Mouse (Mus musculus) CH12.LX (cell line): Measurements from ENCODE around the gene Unc13b. TPM values are rescaled to one million over a fixed set of nuclear protein-coding genes. Genes with fewer than 3 reads are reported as not detected.

ENCODE experiments used
- DNase-seq: peaks from one replicate; pipeline ENCODE4 v3.0.0-alpha.2; 2013; ENCODE audit errors: extremely low read depth
- H3K27ac ChIP-seq: 2 replicates; pipeline ENCODE4 v1.5.1; 2012; ENCODE audit warnings: low read depth, mild to moderate bottlenecking, control low read depth, moderate library complexity; ENCODE audit not compliant: insufficient read depth
- H3K27me3 ChIP-seq: replicated peaks from 2 replicates; pipeline ENCODE3; 2012; ENCODE audit warnings: inconsistent platforms
- H3K36me3 ChIP-seq, 2 experiments: replicated peaks in 1 of 2; 2 replicates each; pipeline versions ENCODE3 to v1.6.1; 2012; ENCODE audit warnings: inconsistent platforms in 1 of 2, low read length in 1 of 2, mild to moderate bottlenecking in 1 of 2, mixed read lengths in 1 of 2, moderate library complexity in 1 of 2; ENCODE audit not compliant: control insufficient read depth in 1 of 2, insufficient read depth in 1 of 2
- H3K4me1 ChIP-seq, 2 experiments: 2 replicates each; pipeline ENCODE4 v1.6.1; 2012; ENCODE audit warnings: inconsistent platforms in 1 of 2, moderate library complexity in 1 of 2; ENCODE audit not compliant: insufficient read depth in 2 of 2, control insufficient read depth in 1 of 2
- H3K4me2 ChIP-seq: 2 replicates; pipeline ENCODE4 v1.6.1; 2012; ENCODE audit warnings: low read depth, mild to moderate bottlenecking, control low read depth; ENCODE audit not compliant: poor library complexity, insufficient read depth, severe bottlenecking
- H3K4me3 ChIP-seq, 3 experiments: fragments of 150-350 bp in 1 of 3; sonication (generic) in 1 of 3; replicated peaks in 1 of 3; 2 replicates each; pipeline versions ENCODE3 to v1.5.1; 2011 to 2012; ENCODE audit warnings: low read depth in 2 of 3, low read length in 2 of 3, mild to moderate bottlenecking in 2 of 3, moderate library complexity in 2 of 3, control low read depth in 1 of 3, improper control_type of control experiment in 1 of 3, inconsistent platforms in 1 of 3, mixed read lengths in 1 of 3; ENCODE audit not compliant: poor library complexity in 1 of 3
- H3K79me2 ChIP-seq: replicated peaks from 2 replicates; pipeline ENCODE4 v1.6.1; 2012; ENCODE audit warnings: mild to moderate bottlenecking, moderate library complexity; ENCODE audit not compliant: control insufficient read depth, poor library complexity, insufficient read depth, severe bottlenecking; ENCODE audit errors: extremely low read depth
- H3K9ac ChIP-seq: 2 replicates; pipeline ENCODE4 v1.6.1; 2012; ENCODE audit warnings: low read depth, mild to moderate bottlenecking, control low read depth, moderate library complexity; ENCODE audit not compliant: insufficient read depth
- H3K9me3 ChIP-seq: replicated peaks from 2 replicates; pipeline ENCODE3; 2012; ENCODE audit warnings: low read length, inconsistent platforms, mixed read lengths
- CHD2 ChIP-seq: IDR thresholded peaks from 2 replicates; pipeline ENCODE4 v1.6.1; 2011; ENCODE audit warnings: low read length, improper control_type of control experiment
- E2F4 ChIP-seq: IDR thresholded peaks from 2 replicates; pipeline ENCODE4 v1.6.1; 2011; ENCODE audit warnings: low read depth, low read length, improper control_type of control experiment; ENCODE audit not compliant: insufficient replicate concordance
- ELF1 ChIP-seq: IDR thresholded peaks from 2 replicates; pipeline ENCODE4 v1.6.1; 2014; ENCODE audit warnings: low read depth, mild to moderate bottlenecking, inconsistent platforms, low read length, improper control_type of control experiment
- EP300 ChIP-seq: IDR thresholded peaks from 2 replicates; pipeline ENCODE4 v1.6.1; 2011; ENCODE audit warnings: low read length, improper control_type of control experiment
- ETS1 ChIP-seq: conservative IDR thresholded peaks from 2 replicates; pipeline ENCODE4 v1.6.1; 2012; ENCODE audit warnings: low read depth, mild to moderate bottlenecking, inconsistent platforms, low read length, improper control_type of control experiment, moderate library complexity
- GABPA ChIP-seq: IDR thresholded peaks from 2 replicates; pipeline ENCODE4 v1.6.1; 2012; ENCODE audit warnings: low read depth, low read length, improper control_type of control experiment, inconsistent platforms; ENCODE audit not compliant: insufficient replicate concordance
- IRF4 ChIP-seq: IDR thresholded peaks from 2 replicates; pipeline ENCODE4 v1.6.1; 2014; ENCODE audit warnings: low read depth, mild to moderate bottlenecking, inconsistent platforms, low read length, improper control_type of control experiment
- JUND ChIP-seq: conservative IDR thresholded peaks from 2 replicates; pipeline ENCODE4 v1.6.1; 2011; ENCODE audit warnings: low read depth, low read length, improper control_type of control experiment
- KAT2A ChIP-seq: IDR thresholded peaks from 2 replicates; pipeline ENCODE4 v1.6.1; 2012; ENCODE audit warnings: low read length, improper control_type of control experiment, inconsistent platforms; ENCODE audit not compliant: insufficient replicate concordance
- MAZ ChIP-seq: IDR thresholded peaks from 2 replicates; pipeline ENCODE4 v1.6.1; 2012; ENCODE audit warnings: low read depth, mild to moderate bottlenecking, inconsistent platforms, low read length, improper control_type of control experiment, moderate library complexity
- MEF2A ChIP-seq: IDR thresholded peaks from 2 replicates; pipeline ENCODE4 v1.6.1; 2014; ENCODE audit warnings: low read depth, mild to moderate bottlenecking, inconsistent platforms, low read length, improper control_type of control experiment, borderline replicate concordance
- MXI1 ChIP-seq: IDR thresholded peaks from 2 replicates; pipeline ENCODE4 v1.6.1; 2011; ENCODE audit warnings: mild to moderate bottlenecking, low read depth, low read length, improper control_type of control experiment
- NRF1 ChIP-seq: IDR thresholded peaks from 2 replicates; pipeline ENCODE4 v1.6.1; 2014; ENCODE audit warnings: low read depth, mild to moderate bottlenecking, inconsistent platforms, low read length, improper control_type of control experiment, moderate library complexity
- PAX5 ChIP-seq: IDR thresholded peaks from 2 replicates; pipeline ENCODE4 v1.6.1; 2012; ENCODE audit warnings: low read length, inconsistent platforms, mixed read lengths
- POLR2AphosphoS2 ChIP-seq: IDR thresholded peaks from 2 replicates; pipeline ENCODE4 v1.6.1; 2011; ENCODE audit warnings: low read depth, low read length, improper control_type of control experiment
- RAD21 ChIP-seq: IDR thresholded peaks from 2 replicates; pipeline ENCODE4 v1.6.1; 2011; ENCODE audit warnings: low read depth, mild to moderate bottlenecking, low read length, improper control_type of control experiment, moderate library complexity
- RCOR1 ChIP-seq: conservative IDR thresholded peaks from 2 replicates; pipeline ENCODE4 v1.6.1; 2012; ENCODE audit warnings: low read depth, mild to moderate bottlenecking, inconsistent platforms, low read length, improper control_type of control experiment
- SMC3 ChIP-seq: IDR thresholded peaks from 2 replicates; pipeline ENCODE4 v1.6.1; 2011; ENCODE audit warnings: low read depth, low read length, improper control_type of control experiment
- UBTF ChIP-seq: IDR thresholded peaks from 2 replicates; pipeline ENCODE4 v1.6.1; 2012; ENCODE audit warnings: low read depth, mild to moderate bottlenecking, inconsistent platforms, low read length, improper control_type of control experiment, moderate library complexity
- ZC3H11A ChIP-seq: IDR thresholded peaks from 2 replicates; pipeline ENCODE4 v1.6.1; 2012; ENCODE audit warnings: low read depth, mild to moderate bottlenecking, inconsistent platforms, low read length, improper control_type of control experiment
- dilution Hi-C: fragments of 300-500 bp; cut with MboI; formaldehyde crosslinking; loops from 2 replicates; pipeline ENCODE4 v1.14.3; 2020; ENCODE audit warnings: low sequenced_read_pairs; ENCODE audit not compliant: extremely low pct_unique_long_range_greater_than_20kb, extremely low pct_ligation_motif_present
- in situ Hi-C: fragments of 300-500 bp; cut with MboI; formaldehyde crosslinking; loops from 3 replicates; pipeline ENCODE4 v1.14.3; 2019; ENCODE audit warnings: low sequenced_read_pairs, low pct_ligation_motif_present, low pct_unique_long_range_greater_than_20kb, mixed read lengths
- polyA plus RNA-seq: library from polyadenylated mRNA; unstranded; fragments of >175 nt; gene quantifications from 2 replicates; pipeline ENCODE4 v1.2.1, GENCODE M21; 2012; ENCODE audit warnings: low read depth; ENCODE audit not compliant: insufficient read length
- total RNA-seq, 2 experiments: library from RNA; depleted of rRNA; stranded (reverse); fragments of 300-350 nt in 1 of 2; fragments of >200 nt in 1 of 2; gene quantifications; 2 replicates each; pipeline ENCODE4 v1.2.3; 2012 to 2014

Gene Unc13b
- total and polyA plus RNA-seq, 3 experiments = 0.08 to 0.23 (median 0.19) TPM

GRCm38 (mm10) chr4:43030352-43030751, 28.4 kb upstream of the Unc13b start:
- Histone ChIP-seq H3K4me3 (peak overlapping the region; percentile 72 to 92 (median 84)), H3K27me3 (no peaks in the 10 kb centered on the region), H3K79me2 (peaks cover 11% of the 10 kb centered on the region), H3K9me3 (no peaks in the 10 kb centered on the region), H3K9ac (peak overlapping the region; percentile 95), H3K36me3 (peaks cover 26 to 68% of the 10 kb centered on the region in 2 experiments), H3K4me1 (peaks cover 5 to 22% of the 10 kb centered on the region in 2 experiments; a peak in 3 of 4 replicates), H3K27ac (no peak overlapping the region), H3K4me2 (peak overlapping the region; percentile 58)
- in situ Hi-C loops (no loop called here), dilution Hi-C loops (no loop called here)
- TF ChIP-seq MEF2A (no peak), ETS1 (no peak), MXI1 (no peak), UBTF (no peak), EP300 (no peak), ZC3H11A (no peak), E2F4 (no peak)
- DNase-seq = no peak

GRCm38 (mm10) chr4:43030780-43031230, 27.9 kb upstream of the Unc13b start:
- dilution Hi-C loops = no loop called here
- Histone ChIP-seq H3K4me3 (peak overlapping the region; percentile 72 to 92 (median 84)), H3K27ac (no peak overlapping the region), H3K79me2 (peaks cover 11% of the 10 kb centered on the region)
- TF ChIP-seq E2F4 (no peak), IRF4 (no peak), POLR2AphosphoS2 (no peak), UBTF (no peak), MAZ (no peak), PAX5 (no peak), GABPA (no peak), CHD2 (no peak), SMC3 (no peak), JUND (no peak), ELF1 (no peak), NRF1 (no peak), KAT2A (no peak), RCOR1 (no peak), RAD21 (no peak), MEF2A (no peak)
- TF ChIP-seq, all 38 proteins: peak for 0
- peak; percentile 10 for DNase-seq
- in situ Hi-C loops = no loop called here
- H3K4me2 ChIP-seq = peak overlapping the region; percentile 58
- H3K4me1 ChIP-seq = peaks cover 5 to 22% of the 10 kb centered on the region in 2 experiments; a peak in 3 of 4 replicates
- peak overlapping the region; percentile 95 for H3K9ac ChIP-seq
- H3K9me3 ChIP-seq = no peaks in the 10 kb centered on the region
- H3K27me3 ChIP-seq = no peaks in the 10 kb centered on the region
- H3K36me3 ChIP-seq = peaks cover 26 to 71% of the 10 kb centered on the region in 2 experiments
